Mouse (Mus musculus) thymus, adult 2 months (tissue): ENCODE measurements around the gene Kif1b. TPM values are rescaled to one million over a fixed set of nuclear protein-coding genes. Genes with fewer than 3 reads are reported as not detected.

ENCODE experiments used
- DNase-seq: peaks from one replicate; pipeline ENCODE4 v3.0.0; 2021
- H3K27ac ChIP-seq: fragments of 200-500 bp; 2 replicates; pipeline ENCODE4 v1.5.1; 2012; ENCODE audit warnings: low read length, control low read depth; ENCODE audit not compliant: control insufficient read depth, insufficient read depth
- H3K27me3 ChIP-seq: fragments of 200-500 bp; 2 replicates; pipeline ENCODE4 v1.6.1; 2012; ENCODE audit warnings: mild to moderate bottlenecking, low read length, moderate library complexity, mixed read lengths; ENCODE audit not compliant: control insufficient read depth, insufficient read depth
- H3K36me3 ChIP-seq: fragments of 200-500 bp; 2 replicates; pipeline ENCODE4 v1.6.1; 2012; ENCODE audit warnings: mild to moderate bottlenecking, low read length, moderate library complexity; ENCODE audit not compliant: control insufficient read depth, insufficient read depth
- H3K4me1 ChIP-seq: fragments of 200-500 bp; replicated peaks from 2 replicates; pipeline ENCODE4 v1.6.1; 2012; ENCODE audit warnings: low read length; ENCODE audit not compliant: control insufficient read depth, insufficient read depth
- H3K4me3 ChIP-seq: fragments of 200-500 bp; 2 replicates; pipeline ENCODE4 v1.5.1; 2012; ENCODE audit warnings: mild to moderate bottlenecking, low read length, control low read depth, moderate library complexity; ENCODE audit not compliant: control insufficient read depth, insufficient read depth
- CTCF ChIP-seq: fragments of 200-500 bp; IDR thresholded peaks from 2 replicates; pipeline ENCODE4 v1.5.1; 2012; ENCODE audit warnings: mild to moderate bottlenecking, control low read depth, low read length, moderate library complexity, borderline replicate concordance; ENCODE audit not compliant: control insufficient read depth, poor library complexity, insufficient read depth; ENCODE audit errors: extremely low read depth
- POLR2A ChIP-seq: fragments of 200-500 bp; IDR thresholded peaks from 2 replicates; pipeline ENCODE4 v1.6.1; 2012; ENCODE audit warnings: mild to moderate bottlenecking, low read length, control low read depth, moderate library complexity; ENCODE audit not compliant: control insufficient read depth, poor library complexity, insufficient read depth; ENCODE audit errors: extremely low read depth
- WGBS: fragments of 180-500 bp; shearing (Covaris S2); methylation state at CpG from one replicate; pipeline ENCODE4 v1.1.7; 2018; 5-methylcytosine and 5-hydroxymethylcytosine counted together
- polyA plus RNA-seq: library from polyadenylated mRNA; depleted of rRNA; stranded (reverse); fragments of >200 nt; gene quantifications from 2 replicates; pipeline ENCODE4 v1.2.3, GENCODE M21; 2012

Gene Kif1b
- polyA plus RNA-seq, 1 experiment, result 23.9 TPM

DNA sequence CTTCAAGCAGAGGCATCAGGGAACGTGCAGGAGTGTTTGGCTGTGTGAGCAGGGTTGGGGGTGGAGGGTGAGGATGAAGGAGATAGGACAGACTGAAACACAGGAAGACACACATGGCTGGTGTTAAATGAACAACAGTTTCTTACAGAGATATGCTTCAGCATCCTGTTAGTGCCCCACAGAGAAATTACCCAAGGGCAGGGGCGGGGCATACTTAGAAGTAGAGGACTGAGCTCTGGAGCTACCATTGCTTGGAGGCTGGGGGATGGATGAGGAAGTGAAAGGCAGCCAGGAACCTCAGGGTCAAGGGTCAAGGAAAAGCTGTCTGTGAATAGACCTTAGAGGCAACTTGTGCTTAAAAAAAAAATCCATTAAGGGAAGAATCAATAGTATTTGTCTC is 33.2 kb upstream of the Kif1b start:
- H3K4me3 ChIP-seq, result no peak overlapping the region
- H3K27me3 ChIP-seq, result no peaks in the 10 kb centered on the region
- DNase-seq, result no peak
- peaks cover 47% of the 10 kb centered on the region for H3K36me3 ChIP-seq
- 81% methylated on average over 2 of the region's 2 CpGs for WGBS
- H3K27ac ChIP-seq, result no peak overlapping the region
- no peak for TF ChIP-seq POLR2A
- TF ChIP-seq CTCF, result no peak
- no peaks in the 10 kb centered on the region for H3K4me1 ChIP-seq

DNA sequence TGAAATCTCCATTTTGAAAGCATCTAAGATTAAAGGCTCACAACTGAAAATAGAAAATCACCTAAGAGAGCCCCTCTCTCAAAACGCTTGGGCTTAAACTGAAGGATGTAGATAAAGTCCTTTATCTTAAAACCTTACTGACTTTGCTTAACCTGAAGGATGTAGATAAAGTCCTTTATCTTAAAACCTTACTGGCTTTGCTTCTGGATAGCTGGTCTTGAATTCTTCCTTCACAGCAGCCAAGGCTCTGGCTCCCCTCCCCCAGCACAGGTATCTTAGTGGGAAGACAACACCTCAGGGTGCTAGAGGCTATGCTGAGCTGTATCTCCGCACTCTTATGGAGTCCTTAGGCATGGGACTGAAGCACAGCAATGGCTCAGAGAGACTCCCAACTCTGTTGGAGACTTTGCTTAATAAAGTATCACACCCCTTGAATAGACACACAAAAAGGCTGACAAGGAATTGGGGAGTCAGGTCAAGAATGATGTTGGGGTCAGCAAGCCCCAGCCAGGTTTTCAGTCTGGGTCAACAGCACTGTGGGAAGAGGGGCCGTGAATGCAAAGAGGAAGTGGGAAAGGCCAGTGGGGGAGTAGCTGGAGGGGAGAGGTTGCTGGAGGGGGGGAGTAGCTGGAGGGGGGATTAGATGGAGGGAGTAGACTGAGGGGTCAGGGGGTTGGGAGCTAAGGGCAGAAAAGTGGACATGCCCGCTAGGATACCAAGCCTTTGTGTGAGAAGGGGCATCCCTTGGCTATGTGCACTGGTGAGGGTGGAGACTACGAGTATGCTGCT is 32.1 kb upstream of the Kif1b start:
- TF ChIP-seq POLR2A (no peak), CTCF (no peak)
- H3K4me1 ChIP-seq, result no peaks in the 10 kb centered on the region
- peaks cover 51% of the 10 kb centered on the region for H3K36me3 ChIP-seq
- no peak for DNase-seq
- H3K27me3 ChIP-seq, result no peaks in the 10 kb centered on the region
- H3K4me3 ChIP-seq, result no peak overlapping the region
- WGBS, result 86% methylated on average over 5 of the region's 5 CpGs
- H3K27ac ChIP-seq, result no peak overlapping the region

DNA sequence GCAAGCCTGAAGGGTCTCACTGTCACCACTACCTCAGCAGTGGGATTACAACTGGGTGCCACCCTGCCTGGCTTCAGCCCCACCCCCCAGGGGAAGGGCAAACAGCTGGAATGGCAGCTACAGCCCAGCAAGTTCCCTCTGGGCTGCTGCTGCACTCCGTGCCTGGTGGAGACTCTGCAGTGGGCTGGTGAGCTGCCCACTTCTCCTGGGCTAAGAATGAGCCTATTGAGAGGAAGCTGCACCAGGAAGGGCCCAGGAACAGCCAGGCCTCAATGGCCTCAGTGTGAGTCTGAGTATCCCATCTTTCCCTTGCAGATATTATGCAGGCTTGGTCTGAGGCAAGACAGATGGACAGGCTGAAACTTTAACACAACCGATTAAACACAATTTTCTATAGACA is 30.6 kb upstream of the Kif1b start:
- no peak overlapping the region for H3K27ac ChIP-seq
- DNase-seq, result no peak
- H3K36me3 ChIP-seq, result peaks cover 50% of the 10 kb centered on the region
- 88% methylated on average over 2 of the region's 2 CpGs for WGBS
- TF ChIP-seq POLR2A, result no peak
- no peak for TF ChIP-seq CTCF
- H3K4me1 ChIP-seq, result no peaks in the 10 kb centered on the region
- H3K4me3 ChIP-seq, result no peak overlapping the region
- no peaks in the 10 kb centered on the region for H3K27me3 ChIP-seq

DNA sequence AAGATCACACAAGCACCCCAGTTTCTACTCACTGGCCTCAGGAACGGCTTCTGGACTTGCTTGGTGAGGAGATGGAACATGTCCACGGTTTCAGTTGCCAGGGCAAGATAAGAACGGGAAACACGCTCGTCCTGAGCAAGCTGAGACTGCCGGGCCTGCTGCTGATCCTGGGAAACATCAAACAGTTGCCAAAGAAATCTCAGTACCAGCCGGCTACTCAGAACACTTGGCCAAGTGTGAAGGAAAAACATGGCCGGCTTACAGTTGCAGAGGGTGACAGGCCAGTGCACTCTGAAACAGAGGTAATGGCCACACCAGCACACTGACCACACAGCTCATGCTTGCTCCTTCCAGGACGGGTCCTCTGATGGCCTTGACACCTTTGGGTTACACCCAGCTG is 29.9 kb upstream of the Kif1b start:
- Histone ChIP-seq H3K36me3 (peaks cover 48% of the 10 kb centered on the region), H3K4me1 (no peaks in the 10 kb centered on the region), H3K4me3 (no peak overlapping the region), H3K27me3 (no peaks in the 10 kb centered on the region), H3K27ac (no peak overlapping the region)
- 94% methylated on average over 9 of the region's 9 CpGs for WGBS
- DNase-seq, result no peak
- no peak for TF ChIP-seq CTCF
- TF ChIP-seq POLR2A, result no peak

DNA sequence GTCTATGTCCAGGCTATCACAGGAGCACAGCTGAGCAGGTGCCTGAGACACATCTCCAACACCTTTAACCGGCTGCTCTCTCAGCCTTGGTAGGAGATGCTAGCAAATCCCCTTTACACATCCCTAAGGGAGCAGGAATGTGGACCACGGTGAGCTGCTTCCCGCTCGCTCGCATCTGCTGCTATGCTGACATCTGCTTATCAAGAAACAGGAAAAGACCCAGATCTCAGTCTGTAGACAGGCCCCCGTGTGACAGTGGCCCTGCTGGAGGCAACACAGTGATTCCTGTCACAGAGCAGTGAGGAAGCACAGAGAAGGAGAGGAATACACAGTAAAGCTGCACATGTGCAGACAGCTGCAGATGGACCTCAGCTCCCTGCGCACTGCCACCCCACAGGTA is 28.8 kb upstream of the Kif1b start:
- Histone ChIP-seq H3K27me3 (no peaks in the 10 kb centered on the region), H3K4me3 (no peak overlapping the region), H3K36me3 (peaks cover 44% of the 10 kb centered on the region), H3K27ac (no peak overlapping the region), H3K4me1 (no peaks in the 10 kb centered on the region)
- WGBS, result 97% methylated on average over 7 of the region's 7 CpGs
- TF ChIP-seq POLR2A (no peak), CTCF (no peak)
- DNase-seq, result no peak

DNA sequence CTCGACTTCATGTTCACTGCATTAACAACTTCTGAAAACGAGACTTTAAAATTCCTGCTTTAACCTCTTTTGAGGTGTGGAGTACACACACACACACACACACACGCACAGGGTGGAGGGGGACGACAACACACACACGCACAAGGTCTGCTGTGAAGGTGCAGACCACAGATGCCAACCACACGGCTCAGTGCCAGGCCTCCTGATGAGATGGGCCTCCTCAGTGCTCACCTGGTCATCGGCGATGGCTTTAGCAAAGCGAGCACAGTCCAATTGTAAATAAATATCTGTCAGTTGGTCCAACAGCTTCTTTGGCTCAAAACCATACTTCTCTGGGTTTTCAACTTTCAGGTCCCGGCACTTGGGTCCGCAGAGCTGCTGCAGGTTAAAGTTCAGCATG is 27.4 kb upstream of the Kif1b start:
- TF ChIP-seq CTCF, result no peak
- no peak for TF ChIP-seq POLR2A
- no peaks in the 10 kb centered on the region for H3K27me3 ChIP-seq
- peaks cover 57% of the 10 kb centered on the region for H3K36me3 ChIP-seq
- H3K4me3 ChIP-seq, result no peak overlapping the region
- no peaks in the 10 kb centered on the region for H3K4me1 ChIP-seq
- 96% methylated on average over 11 of the region's 11 CpGs for WGBS
- DNase-seq, result no peak
- H3K27ac ChIP-seq, result no peak overlapping the region
